ENCODE assay signal across 29 mouse cellular contexts in the genomic region with DNA sequence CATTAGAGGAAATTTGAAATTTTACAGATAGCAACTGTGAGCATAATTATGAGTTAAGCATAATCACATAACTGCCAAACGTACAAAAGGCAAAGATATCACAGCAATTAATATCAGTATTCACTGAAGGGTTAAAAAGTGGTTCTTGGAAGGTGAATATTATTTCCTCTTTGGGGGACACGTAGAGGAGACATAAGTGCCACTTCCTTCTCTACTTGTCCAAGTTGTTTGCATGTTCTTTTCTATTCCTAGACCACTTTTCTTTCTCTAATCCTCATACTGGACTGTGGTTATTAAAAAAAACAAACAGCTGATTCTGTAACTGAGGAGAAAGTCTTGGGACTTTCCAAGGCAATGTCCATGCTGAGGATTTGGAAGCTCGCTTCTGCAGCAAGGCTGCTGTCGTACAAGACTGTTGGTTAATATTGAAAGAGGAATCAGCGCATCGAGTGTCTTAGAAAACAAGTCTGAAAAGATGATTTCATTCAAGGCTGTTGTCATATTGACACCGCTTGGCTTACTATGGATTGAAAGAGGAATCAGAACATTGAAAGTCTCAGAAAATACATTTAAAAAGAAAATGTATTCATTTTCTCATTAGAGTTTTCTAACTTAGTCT.
DNase-seq lines count a peak whose midpoint lies in the region; ATAC-seq and TF ChIP-seq lines count a peak whose summit lies in the region.
"Had no signal": no experiment of that assay in that cellular context is flagged by ENCODE, and none has a peak within 500 bp of the region (broad histone marks: within the 10 kb centered on the region; RNA-seq: fewer than 3 reads in every experiment).

No protein-coding gene starts in this region.

- H3K79me2 ChIP-seq in liver, adult 2 months (ENCODE audit: control insufficient read depth, insufficient read depth, low read length) = no peaks in the 10 kb centered on the region
- no peaks in the 10 kb centered on the region for H3K79me2 ChIP-seq in macrophage (ENCODE audit: inconsistent target)

- no peaks in the 10 kb centered on the region for H3K9me3 ChIP-seq in liver, embryonic 12.5 days (replicated peaks)
- no peaks in the 10 kb centered on the region for H3K9me3 ChIP-seq in midbrain, embryonic 13.5 days
- H3K9me3 ChIP-seq in kidney, embryonic 16.5 days (ENCODE audit: low read length) = no peaks in the 10 kb centered on the region
- H3K9me3 ChIP-seq: embryonic facial prominence, embryonic 10.5 days; embryonic facial prominence, embryonic 13.5 days; forebrain, embryonic 12.5 days; forebrain, embryonic 15.5 days; heart, embryonic 12.5 days; heart, embryonic 15.5 days; hindbrain, embryonic 10.5 days; hindbrain, embryonic 13.5 days had no signal

- peak; percentile 36 for DNase-seq in liver, adult 2 months (ENCODE audit: extremely low read depth, low read depth, low spot score)
- no peak for DNase-seq in cerebellum, postnatal 4 days (ENCODE audit: low spot score in 2 of 2)
- DNase-seq: adrenal gland, postnatal 10 days; adrenal gland, postnatal 36 days; cerebellum, adult 11 months; cerebellum, adult 2 months; cerebellum, postnatal 10 days; cerebellum, postnatal 36 days; gastrocnemius, postnatal 25 days; heart, postnatal 10 days; heart, postnatal 36 days had no signal

- H3K9ac ChIP-seq in liver, adult 2 months (ENCODE audit: low read depth, low read length) = no peak overlapping the region
- no peak overlapping the region for H3K9ac ChIP-seq in liver, embryonic 12.5 days
- H3K9ac ChIP-seq in midbrain, embryonic 13.5 days (replicated peaks) = no peak overlapping the region
- H3K9ac ChIP-seq in kidney, embryonic 16.5 days (replicated peaks; ENCODE audit: low read length) = no peak overlapping the region
- H3K9ac ChIP-seq: embryonic facial prominence, embryonic 13.5 days; forebrain, embryonic 12.5 days; forebrain, embryonic 15.5 days; heart, embryonic 12.5 days; heart, embryonic 15.5 days; hindbrain, embryonic 13.5 days had no signal

- H3K4me2 ChIP-seq in liver, embryonic 12.5 days = no peak overlapping the region
- H3K4me2 ChIP-seq in midbrain, embryonic 13.5 days (replicated peaks) = no peak overlapping the region
- H3K4me2 ChIP-seq in kidney, embryonic 16.5 days (replicated peaks; ENCODE audit: low read depth, low read length) = no peak overlapping the region
- H3K4me2 ChIP-seq: embryonic facial prominence, embryonic 13.5 days; forebrain, embryonic 12.5 days; forebrain, embryonic 15.5 days; heart, embryonic 12.5 days; heart, embryonic 15.5 days; hindbrain, embryonic 13.5 days had no signal

- TF ChIP-seq POLR2A in liver, adult 2 months (IDR thresholded peaks at IDR 0.05; ENCODE audit: extremely low read depth, insufficient read depth, low read length) = no peak
- no peak for TF ChIP-seq POLR2A in bone marrow macrophage, adult 2 months (IDR thresholded peaks at IDR 0.05; ENCODE audit: borderline replicate concordance, low read depth, low read length)

- no peaks in the 10 kb centered on the region for H3K36me3 ChIP-seq in liver, adult 2 months (ENCODE audit: control insufficient read depth, insufficient read depth, low read length)
- no peaks in the 10 kb centered on the region for H3K36me3 ChIP-seq in liver, embryonic 12.5 days
- H3K36me3 ChIP-seq in macrophage (ENCODE audit: inconsistent target) = no peaks in the 10 kb centered on the region
- no peaks in the 10 kb centered on the region for H3K36me3 ChIP-seq in midbrain, embryonic 13.5 days
- no peaks in the 10 kb centered on the region for H3K36me3 ChIP-seq in kidney, embryonic 16.5 days (ENCODE audit: insufficient read depth, low read length)
- H3K36me3 ChIP-seq: embryonic facial prominence, embryonic 10.5 days; embryonic facial prominence, embryonic 13.5 days; forebrain, embryonic 12.5 days; forebrain, embryonic 15.5 days; heart, embryonic 12.5 days; heart, embryonic 15.5 days; hindbrain, embryonic 10.5 days; hindbrain, embryonic 13.5 days had no signal

- H3K27me3 ChIP-seq in liver, adult 2 months (ENCODE audit: control insufficient read depth, insufficient read depth, low read length) = no peaks in the 10 kb centered on the region; the same call in 1 of the 2 replicates
- no peaks in the 10 kb centered on the region for H3K27me3 ChIP-seq in liver, embryonic 12.5 days (replicated peaks)
- no peaks in the 10 kb centered on the region for H3K27me3 ChIP-seq in midbrain, embryonic 13.5 days
- H3K27me3 ChIP-seq in kidney, embryonic 16.5 days (ENCODE audit: insufficient read depth, low read length) = no peaks in the 10 kb centered on the region
- H3K27me3 ChIP-seq: embryonic facial prominence, embryonic 13.5 days; forebrain, embryonic 12.5 days; forebrain, embryonic 15.5 days; heart, embryonic 12.5 days; heart, embryonic 15.5 days; hindbrain, embryonic 13.5 days had no signal

- no peak for TF ChIP-seq CTCF in liver, adult 2 months (IDR thresholded peaks at IDR 0.05; ENCODE audit: low read depth, low read length)
- TF ChIP-seq CTCF in bone marrow macrophage, adult 2 months (IDR thresholded peaks at IDR 0.05; ENCODE audit: low read depth, low read length) = no peak

- WGBS in liver, adult 2 months = 78% methylated on average over 7 of the region's 7 CpGs
- WGBS in liver, embryonic 12.5 days (ENCODE audit: insufficient replicate concordance) = 62% methylated on average over 7 of the region's 7 CpGs
- 20% methylated on average over 7 of the region's 7 CpGs for WGBS in macrophage (ENCODE audit: missing documents)
- 91% methylated on average over 7 of the region's 7 CpGs for WGBS in midbrain, embryonic 13.5 days
- WGBS in kidney, embryonic 16.5 days = 86% methylated on average over 7 of the region's 7 CpGs

- H3K27ac ChIP-seq in liver, adult 2 months (replicated peaks; ENCODE audit: insufficient read depth, low read depth, low read length) = no peak overlapping the region
- no peak overlapping the region for H3K27ac ChIP-seq in liver, embryonic 12.5 days
- H3K27ac ChIP-seq in bone marrow macrophage, adult 2 months (ENCODE audit: insufficient read depth, low read depth, low read length) = peak overlapping the region; percentile 45
- H3K27ac ChIP-seq in macrophage = 0 out of 2 replicates have a peak overlapping the region, but pooled peaks have one; percentile 5
- H3K27ac ChIP-seq in midbrain, embryonic 13.5 days = no peak overlapping the region
- no peak overlapping the region for H3K27ac ChIP-seq in kidney, embryonic 16.5 days (ENCODE audit: low read length)
- H3K27ac ChIP-seq: embryonic facial prominence, embryonic 10.5 days; embryonic facial prominence, embryonic 13.5 days; forebrain, embryonic 12.5 days; forebrain, embryonic 15.5 days; heart, embryonic 15.5 days; hindbrain, embryonic 10.5 days; hindbrain, embryonic 13.5 days had no signal

- H3K4me1 ChIP-seq in liver, adult 2 months (ENCODE audit: control insufficient read depth, insufficient read depth, low read length) = no peaks in the 10 kb centered on the region
- H3K4me1 ChIP-seq in liver, embryonic 12.5 days = no peaks in the 10 kb centered on the region
- peaks cover 7% of the 10 kb centered on the region for H3K4me1 ChIP-seq in bone marrow macrophage, adult 2 months (ENCODE audit: control insufficient read depth, insufficient read depth, low read length)
- H3K4me1 ChIP-seq in midbrain, embryonic 13.5 days (replicated peaks) = no peaks in the 10 kb centered on the region
- no peaks in the 10 kb centered on the region for H3K4me1 ChIP-seq in kidney, embryonic 16.5 days (ENCODE audit: insufficient read depth, low read length)
- H3K4me1 ChIP-seq: embryonic facial prominence, embryonic 10.5 days; embryonic facial prominence, embryonic 13.5 days; forebrain, embryonic 12.5 days; forebrain, embryonic 15.5 days; heart, embryonic 12.5 days; heart, embryonic 15.5 days; hindbrain, embryonic 10.5 days; hindbrain, embryonic 13.5 days had no signal

- no peak for ATAC-seq in liver, embryonic 12.5 days
- ATAC-seq in midbrain, embryonic 13.5 days = no peak
- ATAC-seq in kidney, embryonic 16.5 days (ENCODE audit: low FRiP score, low TSS enrichment) = no peak
- ATAC-seq: CD4-positive, CD25-positive, alpha-beta regulatory T cell, adult 4 months; forebrain, embryonic 15.5 days; hindbrain, embryonic 16.5 days; intestine, embryonic 16.5 days; Patski had no signal

- no peak overlapping the region for H3K4me3 ChIP-seq in liver, adult 2 months (ENCODE audit: insufficient read depth, low read depth, low read length)
- no peak overlapping the region for H3K4me3 ChIP-seq in liver, embryonic 12.5 days
- peak overlapping the region; percentile 22; the same call in 1 of the 2 replicates for H3K4me3 ChIP-seq in bone marrow macrophage, adult 2 months (ENCODE audit: insufficient read depth, low read length)
- no peak overlapping the region for H3K4me3 ChIP-seq in macrophage (ENCODE audit: inconsistent target)
- no peak overlapping the region for H3K4me3 ChIP-seq in midbrain, embryonic 13.5 days (replicated peaks)
- H3K4me3 ChIP-seq in kidney, embryonic 16.5 days (ENCODE audit: low read length) = no peak overlapping the region
- H3K4me3 ChIP-seq: embryonic facial prominence, embryonic 10.5 days; embryonic facial prominence, embryonic 13.5 days; erythroblast, embryonic 14.5 days; forebrain, embryonic 12.5 days; forebrain, embryonic 15.5 days; heart, embryonic 12.5 days; heart, embryonic 15.5 days; hindbrain, embryonic 10.5 days; hindbrain, embryonic 13.5 days had no signal

Comparison
In these comparisons a context has a peak if more than half of its experiments do, and no peak if none do; other contexts are left out.
1. H3K27ac ChIP-seq: peak in bone marrow macrophage, adult 2 months (single experiment) and macrophage (single experiment); none in liver, adult 2 months (single experiment), liver, embryonic 12.5 days (single experiment), midbrain, embryonic 13.5 days (single experiment) and kidney, embryonic 16.5 days (single experiment).